Mouse (Mus musculus) E14TG2a.4 (cell line): Measurements from ENCODE around the gene Nipa1.

Source experiments
- CTCF ChIP-seq: conservative IDR thresholded peaks from 2 replicates; pipeline ENCODE4 v1.5.1; 2014; ENCODE audit warnings: low read length
- NANOG ChIP-seq: IDR thresholded peaks from 2 replicates; pipeline ENCODE4 v1.6.1; 2014; ENCODE audit warnings: borderline replicate concordance, low read length, mixed read lengths
- POU5F1 ChIP-seq: IDR thresholded peaks from 2 replicates; pipeline ENCODE4 v1.6.1; 2014; ENCODE audit warnings: low read length, borderline replicate concordance

- TF ChIP-seq CTCF = no peak
- TF ChIP-seq NANOG = no peak
- TF ChIP-seq POU5F1 = no peak
These were observed 84.7 kb downstream of the Nipa1 start for GRCm38 (mm10) chr7:55935025-55935424.
